Mouse (Mus musculus): ENCODE results near the gene Prdm8. TPM values are rescaled to one million over a fixed set of nuclear protein-coding genes. Genes with fewer than 3 reads are reported as not detected.
A peak's percentile ranks its signal among the peaks of the same experiment; 100 is the strongest.

Prdm8 gene
- 1 to 10 TPM; 2.5 to 3.1 TPM for total RNA-seq (2021)
- long read RNA-seq, experiment 1, partial matches to known transcripts: 0 of 12 reads
- long read RNA-seq, experiment 1, other reads (novel, unspliced or antisense): 11 of 12 reads
- long read RNA-seq, experiment 2, partial matches to known transcripts: 0 of 9 reads
- long read RNA-seq, experiment 2, other reads (novel, unspliced or antisense): 9 of 9 reads

GRCm38 (mm10) chr5:98167180-98167824 lies at the start of gene Prdm8:
TSS of gene Prdm8 (plus strand) at chr5:98167198.
- DNase-seq (ENCODE audit: low spot score in 2 of 2): peak; percentile 83 to 93

DNA sequence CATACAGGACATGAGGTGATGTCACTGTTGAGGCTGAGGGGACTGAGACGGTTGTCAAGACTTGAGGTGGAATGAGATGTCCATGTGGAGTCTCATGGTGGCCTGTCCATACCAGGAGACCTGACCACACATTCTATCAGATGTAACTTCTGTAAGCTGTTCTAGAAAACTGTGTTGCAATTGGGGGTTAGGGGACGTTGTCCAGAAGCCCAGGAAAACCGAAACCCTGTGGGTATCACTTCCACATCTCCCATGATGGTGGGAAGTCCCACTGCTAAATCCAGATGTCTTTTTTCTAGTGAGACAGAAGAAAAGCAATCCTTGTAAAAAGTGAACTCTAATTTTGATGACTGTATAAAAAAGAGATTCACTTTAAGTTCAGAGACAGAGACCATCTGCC lies 39.9 kb upstream of the Prdm8 start:
- no peak for DNase-seq (ENCODE audit: low spot score in 2 of 2)

DNA sequence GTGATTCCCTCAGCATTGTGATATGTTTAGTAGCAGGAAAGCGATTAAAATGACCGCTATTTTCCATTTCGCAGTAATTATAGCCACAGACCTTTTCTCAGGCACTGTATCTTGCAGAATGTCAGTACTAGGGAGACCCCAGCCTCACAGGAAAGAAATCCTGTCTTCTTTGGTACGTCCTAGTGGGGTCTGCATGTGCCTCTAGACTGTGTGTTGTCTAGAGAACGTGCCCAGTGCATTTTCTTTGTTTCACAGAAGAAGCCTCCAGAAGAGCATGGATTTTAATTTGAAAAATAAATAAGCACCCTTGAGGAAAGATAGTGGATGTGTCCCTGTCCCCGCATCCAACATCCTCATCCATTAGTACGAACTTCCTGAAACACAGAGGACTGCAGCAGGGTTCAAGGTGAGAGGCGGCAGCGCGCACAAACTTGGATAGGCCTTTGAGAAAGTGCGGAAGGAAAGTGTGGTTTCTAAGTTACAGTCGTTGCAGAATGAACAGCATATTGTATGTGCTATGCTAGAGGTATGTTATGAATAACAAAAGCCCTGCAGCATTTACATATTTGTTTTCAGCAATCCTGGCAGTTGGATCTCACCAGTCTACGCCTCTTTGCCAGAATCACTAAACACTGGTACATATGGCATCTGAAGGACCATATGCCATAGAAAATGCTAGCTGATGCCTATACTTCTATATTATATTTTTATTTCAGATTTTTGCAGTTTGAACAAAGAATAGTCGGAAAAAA lies 28.3 kb upstream of the Prdm8 start:
- no peak for DNase-seq (ENCODE audit: low spot score in 2 of 2)

GRCm38 (mm10) chr5:98139297-98139660 lies 27.7 kb upstream of the Prdm8 start:
- no peak for DNase-seq (ENCODE audit: low spot score in 2 of 2)

DNA sequence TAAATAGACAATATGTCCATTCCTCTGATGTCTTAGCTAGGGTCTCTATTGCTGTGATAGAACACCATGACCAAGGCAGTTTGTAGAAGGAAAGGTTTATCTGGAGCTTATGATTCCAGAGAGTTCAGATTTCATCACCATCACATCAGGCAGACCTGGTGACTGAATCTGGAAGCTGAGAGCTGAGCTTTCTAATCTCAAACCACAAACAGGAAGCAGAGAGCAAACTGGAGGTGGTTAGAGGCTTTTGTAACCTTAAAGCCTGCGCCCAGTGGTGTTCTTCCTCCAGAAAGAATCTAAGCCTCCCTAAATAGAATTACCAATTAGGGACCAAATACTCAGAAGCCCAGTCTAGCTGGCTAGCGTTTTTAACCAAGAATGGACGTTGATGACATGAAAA lies 20.1 kb upstream of the Prdm8 start:
- no peak for DNase-seq (ENCODE audit: low spot score in 2 of 2)

DNA sequence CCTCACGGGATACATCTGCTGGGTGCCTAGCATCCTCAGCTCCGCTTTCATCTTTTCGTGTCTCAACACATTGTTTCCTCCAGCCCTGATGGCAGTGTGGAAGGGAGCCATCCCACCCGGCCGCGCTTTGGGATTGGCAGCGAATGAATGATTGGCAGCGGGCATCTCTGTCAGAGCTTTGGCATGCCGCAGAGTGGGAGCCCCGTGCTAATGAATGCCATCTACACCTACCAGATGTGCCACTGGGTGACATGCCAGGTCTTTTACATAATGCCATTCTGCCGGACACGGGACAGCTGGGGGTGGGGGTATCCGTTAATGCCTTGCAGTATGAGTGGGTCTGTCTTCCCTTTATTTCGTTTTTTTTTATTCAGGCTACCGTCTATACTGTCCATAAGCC lies 882 bp upstream of the Prdm8 start:
- DNase-seq (ENCODE audit: low spot score in 2 of 2): peak in 1 of 2 experiments; percentile 24

DNA sequence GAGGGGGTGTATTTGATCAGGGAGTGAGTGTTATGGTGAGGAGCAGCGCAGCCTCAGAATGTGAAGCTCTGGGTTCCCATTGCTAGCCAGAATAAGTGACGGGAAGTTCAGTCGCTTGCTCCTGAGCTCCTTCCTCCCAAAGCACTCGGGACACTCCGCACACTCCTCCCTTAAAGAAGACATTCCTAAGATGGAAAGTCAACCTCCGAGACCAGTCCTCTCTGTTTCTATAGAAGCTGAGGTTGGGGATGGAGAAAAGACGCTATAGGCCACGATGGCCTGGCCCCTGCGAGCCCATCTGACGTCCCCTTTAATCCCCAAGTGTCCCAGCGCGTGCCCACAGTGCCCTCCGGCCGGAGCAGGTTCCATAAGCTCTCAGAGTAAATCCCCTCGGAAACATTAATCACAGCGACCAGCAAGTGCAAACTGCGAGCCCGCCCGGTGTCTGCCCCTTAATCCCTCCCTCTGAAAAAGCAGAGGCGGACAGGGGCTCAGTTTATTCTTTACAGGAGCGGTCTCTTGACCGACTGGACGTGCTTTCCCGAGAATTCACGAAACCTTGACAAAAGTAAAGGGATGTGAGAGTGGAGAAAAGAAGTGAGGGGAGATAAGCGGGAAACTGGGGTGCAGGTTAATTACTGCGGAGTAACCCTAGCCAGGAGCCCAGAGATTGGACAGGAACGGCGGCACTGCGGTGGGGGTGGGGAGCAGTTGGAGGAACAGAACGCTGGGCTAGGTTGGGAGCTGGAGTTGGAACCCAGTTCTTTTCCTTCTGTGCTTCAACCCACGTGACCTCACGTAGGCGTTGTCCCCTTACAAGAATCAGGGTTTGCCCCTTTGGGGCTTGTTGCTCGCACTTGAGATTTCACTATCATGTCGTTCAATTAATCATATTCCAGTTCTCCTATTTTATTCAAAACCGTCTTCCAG lies 1.6 kb downstream of the Prdm8 start:
- DNase-seq (ENCODE audit: low spot score in 2 of 2): peak in 1 of 2 experiments; percentile 27

- DNase-seq (ENCODE audit: low spot score in 2 of 2): no peak
Observed at GRCm38 (mm10) chr5:98169376-98170351, 2.7 kb downstream of the Prdm8 start.

DNA sequence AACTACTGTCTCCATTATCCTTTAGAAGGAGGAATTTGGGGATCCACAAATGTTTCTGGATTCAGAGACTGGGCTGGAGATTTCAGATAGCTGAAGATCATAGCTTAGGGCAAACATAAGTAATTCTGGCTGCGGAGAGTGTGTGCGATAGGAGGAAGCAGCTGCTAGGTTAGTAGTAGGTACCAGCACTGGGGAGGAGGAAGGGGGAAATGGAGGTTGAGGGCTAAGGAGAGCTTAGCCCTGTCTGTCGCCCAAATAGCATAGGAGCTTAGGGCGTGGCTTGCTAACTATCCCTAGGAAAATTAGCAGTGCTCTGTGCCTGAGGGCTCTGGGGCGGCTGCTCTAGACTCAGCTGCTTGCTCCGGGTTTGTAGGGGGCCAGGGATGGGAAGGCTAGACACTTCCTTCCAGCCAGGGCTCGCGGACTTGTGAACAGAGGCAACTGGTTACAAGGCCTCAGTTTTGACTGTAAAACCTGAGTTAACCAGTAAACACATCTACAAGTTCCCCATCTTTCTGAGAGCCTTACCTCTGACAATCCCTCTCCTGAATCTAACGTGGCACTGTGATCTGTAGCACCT lies 4.7 kb downstream of the Prdm8 start:
- no peak for DNase-seq (ENCODE audit: low spot score in 2 of 2)

DNA sequence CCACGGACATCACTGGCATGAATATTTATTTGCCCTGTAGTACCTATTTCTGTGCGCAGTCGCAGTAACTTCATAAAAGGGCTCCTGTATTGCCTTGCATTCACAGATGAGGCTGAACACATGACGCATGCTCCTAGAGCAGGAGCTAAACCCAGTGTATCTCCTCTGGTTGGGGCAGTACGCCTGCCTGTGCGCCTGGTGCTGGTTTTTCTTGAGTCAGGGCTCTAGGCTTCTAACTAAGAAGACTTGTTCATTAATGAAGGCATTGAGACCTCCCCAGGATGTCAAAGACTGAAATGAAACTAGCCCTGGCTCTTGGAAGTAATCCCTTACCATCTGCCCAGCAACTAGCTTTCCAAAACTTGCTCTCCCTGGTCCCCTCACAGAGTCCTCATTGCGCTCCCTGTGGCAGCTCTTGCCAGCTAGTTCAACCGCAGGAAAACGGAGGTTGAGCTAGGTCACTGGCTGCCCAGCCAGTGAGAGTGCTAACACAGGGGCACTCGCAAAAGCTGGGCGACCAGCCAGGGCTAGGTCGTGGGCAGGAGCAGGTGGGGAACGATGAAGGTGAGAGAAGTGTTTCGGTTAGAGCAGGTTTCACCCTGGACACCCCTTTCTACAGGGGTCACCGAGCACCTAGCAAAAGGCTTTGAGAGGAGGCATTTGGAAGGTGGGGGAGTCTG lies 5.6 kb downstream of the Prdm8 start:
- DNase-seq (ENCODE audit: low spot score in 2 of 2): no peak

GRCm38 (mm10) chr5:98173694-98174093 lies 6.7 kb downstream of the Prdm8 start:
- no peak for DNase-seq (ENCODE audit: low spot score in 2 of 2)

- no peak for DNase-seq (ENCODE audit: low spot score in 2 of 2)
Observed at GRCm38 (mm10) chr5:98179606-98180005, 12.6 kb downstream of the Prdm8 start.

GRCm38 (mm10) chr5:98180461-98180887 lies 13.5 kb downstream of the Prdm8 start:
- no peak for DNase-seq (ENCODE audit: low spot score in 2 of 2)

DNA sequence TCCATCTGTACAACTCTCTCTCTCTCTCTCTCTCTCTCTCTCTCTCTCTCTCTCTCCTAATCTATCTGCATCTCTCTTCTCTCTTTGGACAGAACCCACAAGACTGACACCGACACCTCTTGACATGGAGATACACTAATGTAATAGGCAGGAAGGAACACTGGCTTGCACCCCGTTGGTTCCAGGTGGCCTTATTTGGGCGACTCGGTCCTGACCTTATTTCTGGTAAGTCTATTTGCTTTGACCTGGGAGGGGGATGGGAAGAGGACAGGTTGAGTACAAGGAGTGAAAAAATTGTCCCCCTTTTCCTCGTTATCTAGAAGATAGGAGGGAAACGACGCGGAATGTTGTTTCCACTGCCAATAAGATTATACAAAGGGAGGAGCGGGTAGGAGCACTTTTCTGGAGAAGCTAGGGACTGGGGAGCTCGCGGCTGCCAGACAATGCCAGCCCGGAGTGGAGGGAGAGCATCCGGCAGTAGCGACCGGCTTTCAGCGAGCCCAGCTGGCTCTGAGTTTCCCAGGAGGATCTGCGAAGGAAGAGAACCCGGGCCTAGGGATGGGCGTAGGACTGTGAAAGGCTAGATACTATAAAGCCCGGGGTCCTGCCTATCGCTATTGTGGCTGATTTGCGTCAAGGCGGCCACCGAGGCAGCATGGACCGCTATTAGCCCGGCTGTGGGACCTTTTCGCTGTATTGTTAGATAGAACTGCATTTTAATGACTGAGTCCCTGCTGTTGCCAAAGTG lies 14.1 kb downstream of the Prdm8 start:
- DNase-seq (ENCODE audit: low spot score in 2 of 2): peak in 1 of 2 experiments; percentile 22

DNA sequence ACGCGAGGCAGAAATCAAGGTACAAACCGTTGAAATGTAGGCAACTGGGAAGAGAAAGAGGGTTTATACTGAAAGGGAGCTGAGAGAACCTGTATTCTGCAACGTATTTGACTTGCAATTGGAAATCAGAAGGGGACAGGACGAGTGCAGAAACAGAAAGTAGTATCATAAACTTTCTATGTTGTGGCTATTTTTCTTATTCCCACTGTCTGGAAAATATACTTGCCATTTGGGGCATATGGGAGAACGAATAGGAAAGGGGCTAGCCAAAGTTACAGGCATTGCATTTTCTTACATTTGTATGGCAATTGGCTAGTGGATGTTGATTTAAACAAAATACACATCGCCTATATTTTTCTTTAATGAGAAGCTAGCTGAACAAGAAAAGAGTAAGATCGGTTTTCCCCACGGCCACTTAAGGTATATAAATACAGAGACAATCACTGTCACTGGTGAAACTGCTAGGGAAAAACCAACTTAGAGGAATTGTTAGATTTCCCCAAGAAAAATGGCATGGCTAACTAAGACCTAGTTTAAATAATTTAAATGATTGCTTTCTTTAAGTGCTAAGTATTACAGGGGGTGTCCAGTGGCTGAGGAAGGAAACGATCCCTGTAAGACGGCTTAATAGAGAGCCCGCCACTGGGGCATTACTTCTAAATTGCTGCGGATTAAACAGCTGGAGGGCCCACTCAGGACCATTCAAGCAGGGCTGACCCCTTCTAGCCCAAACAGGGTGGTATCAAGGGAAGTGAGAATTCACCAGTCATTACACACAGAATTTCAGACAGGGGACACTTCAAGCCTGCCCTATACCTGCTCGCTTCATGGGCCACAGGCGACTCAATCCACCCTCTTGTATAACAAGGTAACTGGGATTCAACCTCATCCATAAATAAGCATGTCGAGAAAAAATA lies 14.9 kb downstream of the Prdm8 start:
- DNase-seq (ENCODE audit: low spot score in 2 of 2): no peak

DNA sequence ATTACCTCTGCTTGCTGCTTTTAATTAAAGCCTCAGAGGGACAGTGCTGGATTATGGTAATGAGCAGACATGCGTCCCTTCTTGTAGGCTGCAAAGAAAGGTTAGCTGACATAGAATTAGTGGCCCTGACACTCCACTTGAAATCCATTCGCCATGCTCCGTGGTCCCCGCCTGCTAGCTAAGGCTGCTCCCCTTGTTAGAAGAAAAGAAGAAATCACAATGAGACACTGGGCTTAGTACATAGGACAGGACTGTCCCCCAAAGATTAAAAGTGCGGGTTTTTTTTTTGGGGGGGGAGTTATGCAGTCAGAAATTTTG lies 15.6 kb downstream of the Prdm8 start:
- no peak for DNase-seq (ENCODE audit: low spot score in 2 of 2)

GRCm38 (mm10) chr5:98183031-98183595 lies 16.1 kb downstream of the Prdm8 start:
- DNase-seq (ENCODE audit: low spot score in 2 of 2): no peak
